Mouse (Mus musculus) megakaryocyte, embryonic 14.5 days (primary cell): Measurements from ENCODE around the gene Ltbr.

Source experiments
- FLI1 ChIP-seq: IDR thresholded peaks from 2 replicates; pipeline ENCODE4 v1.6.1; 2012; ENCODE audit warnings: low read length, inconsistent platforms, mixed read lengths
- GATA1 ChIP-seq: IDR thresholded peaks from 3 replicates; pipeline ENCODE4 v1.6.1; 2012; ENCODE audit warnings: mixed read lengths, low read length, inconsistent platforms, borderline replicate concordance

DNA sequence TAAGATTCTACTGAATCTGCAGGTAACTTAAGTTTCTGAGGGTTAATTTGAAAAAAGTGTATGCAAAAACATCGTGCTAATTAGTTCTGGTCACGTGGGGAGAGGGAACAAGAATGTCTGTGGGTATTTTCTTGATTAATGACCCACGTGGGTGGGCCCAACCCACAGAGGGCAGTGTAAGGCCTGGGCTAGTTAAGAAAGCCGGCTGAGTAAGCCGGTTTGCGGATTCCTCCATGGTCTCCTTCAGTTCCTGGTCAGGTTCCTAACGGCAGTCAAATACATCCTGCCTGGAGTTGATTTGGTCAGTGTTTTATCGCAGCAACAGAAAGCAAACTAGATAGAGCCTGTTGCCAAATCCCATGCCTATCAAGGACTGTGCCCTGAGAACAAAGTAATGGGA, 29.4 kb downstream of the Ltbr start:
- no peak for TF ChIP-seq FLI1
- no peak for TF ChIP-seq GATA1
